Mouse (Mus musculus): ENCODE data around the gene Med12l. TPM values are rescaled to one million over a fixed set of nuclear protein-coding genes. Genes with fewer than 3 reads are reported as not detected.

Med12l gene
- polyA plus RNA-seq, 1 experiment: 0.01 TPM

- Histone ChIP-seq H3K4me3 (no peak overlapping the region), H3K36me3 (ENCODE audit: control insufficient read depth, insufficient read depth) (no peaks in the 10 kb centered on the region), H3K4me2 (ENCODE audit: low read depth) (no peak overlapping the region), H3ac (ENCODE audit: control insufficient read depth, insufficient read length) (no peak overlapping the region), H3K27me3 (ENCODE audit: control insufficient read depth, insufficient read depth, insufficient read length) (peaks cover 5% of the 10 kb centered on the region), H3K79me2 (ENCODE audit: control insufficient read depth, insufficient read depth) (no peaks in the 10 kb centered on the region)
- no peak for TF ChIP-seq POLR2A (IDR thresholded peaks at IDR 0.05; ENCODE audit: insufficient read length, low read depth)
- no peak for TF ChIP-seq MAX (IDR thresholded peaks at IDR 0.05; ENCODE audit: low read depth)
- TF ChIP-seq CEBPB (IDR thresholded peaks at IDR 0.05; ENCODE audit: insufficient read depth, poor library complexity, severe bottlenecking): no peak
- no peak for TF ChIP-seq POLR2AphosphoS2 (IDR thresholded peaks at IDR 0.05; ENCODE audit: insufficient read length, low read depth)
- no peak for TF ChIP-seq REST (IDR thresholded peaks at IDR 0.05; ENCODE audit: insufficient read depth, insufficient read length)
- no peak for TF ChIP-seq SRF (IDR thresholded peaks at IDR 0.05; ENCODE audit: control insufficient read depth, insufficient read length, low read depth)
- TF ChIP-seq MYOD1 (IDR thresholded peaks at IDR 0.05; ENCODE audit: control insufficient read depth in 1 of 3, insufficient read length in 2 of 3, low read depth in 2 of 3): no peak
- TF ChIP-seq MYOG (IDR thresholded peaks at IDR 0.05; ENCODE audit: control insufficient read depth in 1 of 3, insufficient read depth in 1 of 3, insufficient read length in 2 of 3, low read depth in 2 of 3): no peak
- TF ChIP-seq TCF12 (IDR thresholded peaks at IDR 0.05; ENCODE audit: insufficient read depth, poor library complexity, severe bottlenecking): no peak
- no peak for TF ChIP-seq TCF3 (IDR thresholded peaks at IDR 0.05; ENCODE audit: insufficient read length, low read depth)
- TF ChIP-seq USF1 (IDR thresholded peaks at IDR 0.05; ENCODE audit: low read depth): no peak
Observed at GRCm38 (mm10) chr3:59078585-59078984, 73.0 kb downstream of the Med12l start.

- no peaks in the 10 kb centered on the region for H3K79me2 ChIP-seq (ENCODE audit: control insufficient read depth, insufficient read depth)
- no peaks in the 10 kb centered on the region for H3K36me3 ChIP-seq (ENCODE audit: control insufficient read depth, insufficient read depth)
- no peak overlapping the region for H3ac ChIP-seq (ENCODE audit: control insufficient read depth, insufficient read length)
- peaks cover 5% of the 10 kb centered on the region for H3K27me3 ChIP-seq (ENCODE audit: control insufficient read depth, insufficient read depth, insufficient read length)
- TF ChIP-seq POLR2AphosphoS2 (IDR thresholded peaks at IDR 0.05; ENCODE audit: insufficient read length, low read depth): no peak
- no peak for TF ChIP-seq MYOG (IDR thresholded peaks at IDR 0.05; ENCODE audit: control insufficient read depth in 1 of 3, insufficient read depth in 1 of 3, insufficient read length in 2 of 3, low read depth in 2 of 3)
- TF ChIP-seq CEBPB (IDR thresholded peaks at IDR 0.05; ENCODE audit: insufficient read depth, poor library complexity, severe bottlenecking): no peak
- no peak for TF ChIP-seq REST (IDR thresholded peaks at IDR 0.05; ENCODE audit: insufficient read depth, insufficient read length)
- no peak for TF ChIP-seq E2F4 (IDR thresholded peaks at IDR 0.05; ENCODE audit: insufficient read depth)
- TF ChIP-seq MAX (IDR thresholded peaks at IDR 0.05; ENCODE audit: low read depth): no peak
- no peak for TF ChIP-seq USF1 (IDR thresholded peaks at IDR 0.05; ENCODE audit: low read depth)
- TF ChIP-seq TCF3 (IDR thresholded peaks at IDR 0.05; ENCODE audit: insufficient read length, low read depth): no peak
- no peak for TF ChIP-seq SRF (IDR thresholded peaks at IDR 0.05; ENCODE audit: control insufficient read depth, insufficient read length, low read depth)
- TF ChIP-seq MYOD1 (IDR thresholded peaks at IDR 0.05; ENCODE audit: control insufficient read depth in 1 of 3, insufficient read length in 2 of 3, low read depth in 2 of 3): no peak
- TF ChIP-seq TCF12 (IDR thresholded peaks at IDR 0.05; ENCODE audit: insufficient read depth, poor library complexity, severe bottlenecking): no peak
- TF ChIP-seq POLR2A (IDR thresholded peaks at IDR 0.05; ENCODE audit: insufficient read length, low read depth): no peak
- no peak overlapping the region for H3K4me2 ChIP-seq (ENCODE audit: low read depth)
- H3K4me3 ChIP-seq: no peak overlapping the region
Observed at GRCm38 (mm10) chr3:59079327-59079726, 73.7 kb downstream of the Med12l start.

- TF ChIP-seq SRF (IDR thresholded peaks at IDR 0.05; ENCODE audit: control insufficient read depth, insufficient read length, low read depth): no peak
- H3K4me2 ChIP-seq (ENCODE audit: low read depth): no peak overlapping the region
Observed at GRCm38 (mm10) chr3:59080293-59080916, 74.8 kb downstream of the Med12l start.

GRCm38 (mm10) chr3:59080919-59081318 is 75.3 kb downstream of the Med12l start:
- Histone ChIP-seq H3K79me2 (ENCODE audit: control insufficient read depth, insufficient read depth) (no peaks in the 10 kb centered on the region), H3K4me3 (no peak overlapping the region), H3K36me3 (ENCODE audit: control insufficient read depth, insufficient read depth) (no peaks in the 10 kb centered on the region), H3ac (ENCODE audit: control insufficient read depth, insufficient read length) (no peak overlapping the region), H3K27me3 (ENCODE audit: control insufficient read depth, insufficient read depth, insufficient read length) (peaks cover 1% of the 10 kb centered on the region), H3K4me2 (ENCODE audit: low read depth) (no peak overlapping the region)
- TF ChIP-seq TCF3 (IDR thresholded peaks at IDR 0.05; ENCODE audit: insufficient read length, low read depth): no peak
- no peak for TF ChIP-seq POLR2A (IDR thresholded peaks at IDR 0.05; ENCODE audit: insufficient read length, low read depth)
- no peak for TF ChIP-seq TCF12 (IDR thresholded peaks at IDR 0.05; ENCODE audit: insufficient read depth, poor library complexity, severe bottlenecking)
- TF ChIP-seq MYOG (IDR thresholded peaks at IDR 0.05; ENCODE audit: control insufficient read depth in 1 of 3, insufficient read depth in 1 of 3, insufficient read length in 2 of 3, low read depth in 2 of 3): no peak
- no peak for TF ChIP-seq REST (IDR thresholded peaks at IDR 0.05; ENCODE audit: insufficient read depth, insufficient read length)
- TF ChIP-seq E2F4 (IDR thresholded peaks at IDR 0.05; ENCODE audit: insufficient read depth): no peak
- TF ChIP-seq MYOD1 (IDR thresholded peaks at IDR 0.05; ENCODE audit: control insufficient read depth in 1 of 3, insufficient read length in 2 of 3, low read depth in 2 of 3): no peak
- no peak for TF ChIP-seq POLR2AphosphoS2 (IDR thresholded peaks at IDR 0.05; ENCODE audit: insufficient read length, low read depth)
- no peak for TF ChIP-seq CEBPB (IDR thresholded peaks at IDR 0.05; ENCODE audit: insufficient read depth, poor library complexity, severe bottlenecking)
- no peak for TF ChIP-seq USF1 (IDR thresholded peaks at IDR 0.05; ENCODE audit: low read depth)
- no peak for TF ChIP-seq MAX (IDR thresholded peaks at IDR 0.05; ENCODE audit: low read depth)

More at GRCm38 (mm10) chr3:59080293-59080916, 74.8 kb downstream of the Med12l start:
- Histone ChIP-seq H3K36me3 (ENCODE audit: control insufficient read depth, insufficient read depth) (no peaks in the 10 kb centered on the region), H3K4me3 (no peak overlapping the region), H3ac (ENCODE audit: control insufficient read depth, insufficient read length) (no peak overlapping the region), H3K79me2 (ENCODE audit: control insufficient read depth, insufficient read depth) (no peaks in the 10 kb centered on the region), H3K27me3 (ENCODE audit: control insufficient read depth, insufficient read depth, insufficient read length) (peaks cover 5% of the 10 kb centered on the region)

GRCm38 (mm10) chr3:59092702-59093101 is 87.1 kb downstream of the Med12l start:
- Histone ChIP-seq H3K27me3 (ENCODE audit: control insufficient read depth, insufficient read depth, insufficient read length) (no peaks in the 10 kb centered on the region), H3K4me2 (ENCODE audit: low read depth) (no peak overlapping the region), H3ac (ENCODE audit: control insufficient read depth, insufficient read length) (no peak overlapping the region), H3K4me3 (no peak overlapping the region), H3K36me3 (ENCODE audit: control insufficient read depth, insufficient read depth) (no peaks in the 10 kb centered on the region), H3K79me2 (ENCODE audit: control insufficient read depth, insufficient read depth) (no peaks in the 10 kb centered on the region)
- TF ChIP-seq MYOD1 (IDR thresholded peaks at IDR 0.05; ENCODE audit: control insufficient read depth in 1 of 3, insufficient read length in 2 of 3, low read depth in 2 of 3) (no peak), MYOG (IDR thresholded peaks at IDR 0.05; ENCODE audit: control insufficient read depth in 1 of 3, insufficient read depth in 1 of 3, insufficient read length in 2 of 3, low read depth in 2 of 3) (no peak), USF1 (IDR thresholded peaks at IDR 0.05; ENCODE audit: low read depth) (no peak), REST (IDR thresholded peaks at IDR 0.05; ENCODE audit: insufficient read depth, insufficient read length) (no peak), POLR2AphosphoS2 (IDR thresholded peaks at IDR 0.05; ENCODE audit: insufficient read length, low read depth) (no peak), CEBPB (IDR thresholded peaks at IDR 0.05; ENCODE audit: insufficient read depth, poor library complexity, severe bottlenecking) (no peak)
